Mouse (Mus musculus) hindbrain, embryonic 13.5 days (tissue): ENCODE measurements around the gene Erich6. TPM values are rescaled to one million over a fixed set of nuclear protein-coding genes. Genes with fewer than 3 reads are reported as not detected.

Experiments used
- ATAC-seq: fragments of 200-750 bp; cut with Nextera tagmentation; 2 replicates; pipeline ENCODE4 v1.8.0; 2017; ENCODE audit warnings: moderate TSS enrichment; ENCODE audit not compliant: low FRiP score
- H3K27ac ChIP-seq: fragments of 300-500 bp; sonication (generic); 2 replicates; pipeline ENCODE4 v1.5.1; 2015; ENCODE audit warnings: inconsistent platforms, mild to moderate bottlenecking, moderate library complexity
- H3K27me3 ChIP-seq: fragments of 300-500 bp; sonication (generic); 2 replicates; pipeline ENCODE4 v1.6.1; 2015; ENCODE audit warnings: mild to moderate bottlenecking, inconsistent platforms
- H3K36me3 ChIP-seq: fragments of 300-500 bp; sonication (generic); 2 replicates; pipeline ENCODE4 v1.6.1; 2015; ENCODE audit warnings: mild to moderate bottlenecking, inconsistent platforms
- H3K4me1 ChIP-seq: fragments of 300-500 bp; sonication (generic); replicated peaks from 2 replicates; pipeline ENCODE4 v1.6.1; 2015; ENCODE audit warnings: inconsistent platforms
- H3K4me2 ChIP-seq: fragments of 300-500 bp; sonication (generic); 2 replicates; pipeline ENCODE4 v1.6.1; 2015; ENCODE audit warnings: inconsistent platforms, mild to moderate bottlenecking, moderate library complexity
- H3K4me3 ChIP-seq: fragments of 300-500 bp; sonication (generic); 2 replicates; pipeline ENCODE4 v1.5.1; 2015; ENCODE audit warnings: mild to moderate bottlenecking, inconsistent platforms
- H3K9ac ChIP-seq: fragments of 300-500 bp; sonication (generic); 2 replicates; pipeline ENCODE4 v1.6.1; 2015; ENCODE audit warnings: mild to moderate bottlenecking, inconsistent platforms
- H3K9me3 ChIP-seq: fragments of 300-500 bp; sonication (generic); 2 replicates; pipeline ENCODE4 v1.6.1; 2016; ENCODE audit warnings: inconsistent platforms
- WGBS: fragments of 180-500 bp; shearing (Covaris S2); methylation state at CpG from one replicate; pipeline ENCODE4 v1.1.7; 2015; 5-methylcytosine and 5-hydroxymethylcytosine counted together
- polyA plus RNA-seq: library from polyadenylated mRNA; unstranded; fragments of >200 nt; fragmentation: Nextera tagmentation; extraction: Ambion mirVana; gene quantifications from 2 replicates; pipeline ENCODE4 v1.2.1, GENCODE M21; 2015

Erich6 gene
- polyA plus RNA-seq, 1 experiment from 2014 or later: 0.14 TPM

- Histone ChIP-seq H3K27me3 (no peaks in the 10 kb centered on the region), H3K4me3 (no peak overlapping the region), H3K4me2 (no peak overlapping the region), H3K36me3 (peaks cover 21% of the 10 kb centered on the region), H3K9me3 (no peaks in the 10 kb centered on the region), H3K27ac (no peak overlapping the region), H3K9ac (no peak overlapping the region), H3K4me1 (peaks cover 10% of the 10 kb centered on the region; the same call in 1 of the 2 replicates)
- ATAC-seq: no peak
- WGBS: 74% methylated on average over 4 of the region's 4 CpGs
These were observed 35.6 kb upstream of the Erich6 start for GRCm38 (mm10) chr3:58672481-58673183.

GRCm38 (mm10) chr3:58671616-58672250 is 34.7 kb upstream of the Erich6 start:
- 66% methylated on average over 6 of the region's 6 CpGs for WGBS
- no peak overlapping the region for H3K4me3 ChIP-seq
- no peak overlapping the region for H3K9ac ChIP-seq
- H3K27me3 ChIP-seq: no peaks in the 10 kb centered on the region
- H3K4me2 ChIP-seq: no peak overlapping the region
- H3K9me3 ChIP-seq: no peaks in the 10 kb centered on the region; the same call in 1 of the 2 replicates
- peaks cover 21% of the 10 kb centered on the region for H3K36me3 ChIP-seq
- no peak overlapping the region for H3K27ac ChIP-seq
- H3K4me1 ChIP-seq: peaks cover 1% of the 10 kb centered on the region; the same call in 1 of the 2 replicates
- ATAC-seq: peak; percentile 57; the same call in 1 of the 2 replicates

- Histone ChIP-seq H3K9me3 (peaks cover 5% of the 10 kb centered on the region; the same call in 1 of the 2 replicates), H3K4me2 (no peak overlapping the region), H3K4me1 (no peaks in the 10 kb centered on the region), H3K36me3 (no peaks in the 10 kb centered on the region), H3K27ac (no peak overlapping the region), H3K9ac (no peak overlapping the region), H3K4me3 (no peak overlapping the region), H3K27me3 (no peaks in the 10 kb centered on the region)
- no peak for ATAC-seq
- WGBS: 84% methylated on average over 7 of the region's 7 CpGs
These were observed 27.0 kb upstream of the Erich6 start for GRCm38 (mm10) chr3:58663970-58664369.

GRCm38 (mm10) chr3:58660636-58661035 is 23.6 kb upstream of the Erich6 start:
- 88% methylated on average over 4 of the region's 4 CpGs for WGBS
- ATAC-seq: no peak
- no peaks in the 10 kb centered on the region for H3K9me3 ChIP-seq

GRCm38 (mm10) chr3:58657356-58657755 is 20.3 kb upstream of the Erich6 start:
- Histone ChIP-seq H3K4me2 (no peak overlapping the region), H3K4me1 (0 out of 2 replicates have a peak, but pooled peaks cover 3% of the 10 kb centered on the region), H3K4me3 (no peak overlapping the region), H3K36me3 (no peaks in the 10 kb centered on the region), H3K9me3 (no peaks in the 10 kb centered on the region), H3K27ac (no peak overlapping the region), H3K9ac (no peak overlapping the region), H3K27me3 (no peaks in the 10 kb centered on the region)
- no peak for ATAC-seq
- WGBS: 32% methylated on average over 2 of the region's 2 CpGs

More at GRCm38 (mm10) chr3:58660636-58661035, 23.6 kb upstream of the Erich6 start:
- Histone ChIP-seq H3K4me1 (no peaks in the 10 kb centered on the region), H3K27me3 (no peaks in the 10 kb centered on the region), H3K36me3 (no peaks in the 10 kb centered on the region), H3K4me2 (no peak overlapping the region), H3K27ac (no peak overlapping the region), H3K9ac (no peak overlapping the region), H3K4me3 (no peak overlapping the region)

GRCm38 (mm10) chr3:58655362-58656130 is 18.5 kb upstream of the Erich6 start:
- H3K27me3 ChIP-seq: no peaks in the 10 kb centered on the region
- H3K27ac ChIP-seq: no peak overlapping the region
- no peaks in the 10 kb centered on the region for H3K9me3 ChIP-seq
- WGBS: 57% methylated on average over 17 of the region's 17 CpGs
- H3K4me3 ChIP-seq: no peak overlapping the region
- ATAC-seq: peak; percentile 61
- H3K4me2 ChIP-seq: no peak overlapping the region
- no peaks in the 10 kb centered on the region for H3K36me3 ChIP-seq
- H3K4me1 ChIP-seq: 0 out of 2 replicates have a peak, but pooled peaks cover 3% of the 10 kb centered on the region
- H3K9ac ChIP-seq: no peak overlapping the region

- 71% methylated on average over 5 of the region's 5 CpGs for WGBS
- ATAC-seq: no peak
- Histone ChIP-seq H3K4me3 (no peak overlapping the region), H3K4me2 (no peak overlapping the region), H3K36me3 (no peaks in the 10 kb centered on the region), H3K27ac (no peak overlapping the region), H3K9ac (no peak overlapping the region), H3K27me3 (no peaks in the 10 kb centered on the region), H3K4me1 (0 out of 2 replicates have a peak, but pooled peaks cover 3% of the 10 kb centered on the region), H3K9me3 (no peaks in the 10 kb centered on the region)
These were observed 16.9 kb upstream of the Erich6 start for GRCm38 (mm10) chr3:58653907-58654306.

GRCm38 (mm10) chr3:58650328-58650727 is 13.3 kb upstream of the Erich6 start:
- Histone ChIP-seq H3K4me3 (no peak overlapping the region), H3K27ac (no peak overlapping the region), H3K4me2 (no peak overlapping the region), H3K4me1 (no peaks in the 10 kb centered on the region), H3K36me3 (no peaks in the 10 kb centered on the region), H3K27me3 (no peaks in the 10 kb centered on the region), H3K9me3 (no peaks in the 10 kb centered on the region), H3K9ac (no peak overlapping the region)
- 83% methylated on average over 4 of the region's 4 CpGs for WGBS
- ATAC-seq: no peak

- ATAC-seq: no peak
- H3K4me1 ChIP-seq: no peaks in the 10 kb centered on the region
- 88% methylated on average over 2 of the region's 2 CpGs for WGBS
These were observed 10.2 kb upstream of the Erich6 start for GRCm38 (mm10) chr3:58647179-58647578.

GRCm38 (mm10) chr3:58646180-58646579 is 9.2 kb upstream of the Erich6 start:
- no peaks in the 10 kb centered on the region for H3K36me3 ChIP-seq
- no peak for ATAC-seq
- H3K9me3 ChIP-seq: no peaks in the 10 kb centered on the region
- no peak overlapping the region for H3K4me2 ChIP-seq
- 89% methylated on average over 4 of the region's 4 CpGs for WGBS
- no peaks in the 10 kb centered on the region for H3K4me1 ChIP-seq
- no peaks in the 10 kb centered on the region for H3K27me3 ChIP-seq
- no peak overlapping the region for H3K4me3 ChIP-seq
- H3K27ac ChIP-seq: no peak overlapping the region
- no peak overlapping the region for H3K9ac ChIP-seq

More at GRCm38 (mm10) chr3:58647179-58647578, 10.2 kb upstream of the Erich6 start:
- Histone ChIP-seq H3K27me3 (no peaks in the 10 kb centered on the region), H3K4me3 (no peak overlapping the region), H3K9ac (no peak overlapping the region), H3K27ac (no peak overlapping the region), H3K4me2 (no peak overlapping the region), H3K36me3 (no peaks in the 10 kb centered on the region), H3K9me3 (no peaks in the 10 kb centered on the region)

GRCm38 (mm10) chr3:58631693-58632092 is 5.3 kb downstream of the Erich6 start:
- Histone ChIP-seq H3K27me3 (no peaks in the 10 kb centered on the region), H3K9ac (no peak overlapping the region), H3K27ac (no peak overlapping the region), H3K36me3 (no peaks in the 10 kb centered on the region), H3K4me1 (peaks cover 8% of the 10 kb centered on the region), H3K9me3 (no peaks in the 10 kb centered on the region), H3K4me3 (no peak overlapping the region), H3K4me2 (no peak overlapping the region)
- no peak for ATAC-seq
- WGBS: 81% methylated on average over 2 of the region's 2 CpGs

- WGBS: 90% methylated on average over 4 of the region's 4 CpGs
- ATAC-seq: no peak
- Histone ChIP-seq H3K4me3 (no peak overlapping the region), H3K27me3 (no peaks in the 10 kb centered on the region), H3K9ac (no peak overlapping the region), H3K9me3 (no peaks in the 10 kb centered on the region), H3K4me1 (no peaks in the 10 kb centered on the region), H3K36me3 (no peaks in the 10 kb centered on the region), H3K4me2 (no peak overlapping the region), H3K27ac (no peak overlapping the region)
These were observed 12.0 kb downstream of the Erich6 start for GRCm38 (mm10) chr3:58624981-58625380.
